Mouse (Mus musculus) G1E-ER4 (cell line): ENCODE measurements around the gene Gm20422. TPM values are rescaled to one million over a fixed set of nuclear protein-coding genes. Genes with fewer than 3 reads are reported as not detected.
A peak's percentile ranks its signal among the peaks of the same experiment; 100 is the strongest.

Source experiments
- GATA1 ChIP-seq: IDR thresholded peaks from one replicate; pipeline ENCODE4 v1.8.0; 2012; ENCODE audit warnings: low read length, inconsistent platforms
- polyA plus RNA-seq: library from polyadenylated mRNA; stranded (reverse); fragments of >175 nt; gene quantifications from 2 replicates; pipeline ENCODE4 v1.2.3, GENCODE M21; 2012

Gene Gm20422
- polyA plus RNA-seq, 1 experiment = 1.4 TPM

GRCm38 (mm10) chr8:69799946-69800345, 25.3 kb upstream of the Gm20422 start:
- no peak for TF ChIP-seq GATA1

- no peak for TF ChIP-seq GATA1
These were observed 24.6 kb upstream of the Gm20422 start for GRCm38 (mm10) chr8:69799261-69799660.

GRCm38 (mm10) chr8:69797661-69798060, 23.0 kb upstream of the Gm20422 start:
- TF ChIP-seq GATA1 = no peak

GRCm38 (mm10) chr8:69796721-69797345, 22.1 kb upstream of the Gm20422 start:
- TF ChIP-seq GATA1 = no peak

DNA sequence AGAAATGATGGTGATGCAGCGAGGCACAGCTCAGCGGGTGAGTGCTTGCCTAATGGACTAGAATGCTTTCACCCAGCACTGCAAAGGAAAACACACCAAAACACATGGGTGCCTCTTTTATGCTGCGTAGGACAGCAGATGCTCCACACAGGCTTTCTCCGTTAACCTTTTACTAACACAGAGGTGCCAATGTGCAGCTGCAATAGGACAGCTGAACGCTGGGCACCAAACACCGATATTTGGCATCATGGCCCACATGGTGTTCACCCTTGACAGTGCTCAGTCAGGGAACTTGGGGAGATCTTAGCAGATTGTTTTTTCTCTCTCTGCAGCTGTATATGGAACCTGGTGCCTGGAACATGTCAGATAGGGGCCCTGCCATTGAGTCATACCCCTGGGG, 20.2 kb upstream of the Gm20422 start:
- TF ChIP-seq GATA1 = no peak

- TF ChIP-seq GATA1 = no peak
These were observed 19.4 kb upstream of the Gm20422 start for GRCm38 (mm10) chr8:69794096-69794495.

DNA sequence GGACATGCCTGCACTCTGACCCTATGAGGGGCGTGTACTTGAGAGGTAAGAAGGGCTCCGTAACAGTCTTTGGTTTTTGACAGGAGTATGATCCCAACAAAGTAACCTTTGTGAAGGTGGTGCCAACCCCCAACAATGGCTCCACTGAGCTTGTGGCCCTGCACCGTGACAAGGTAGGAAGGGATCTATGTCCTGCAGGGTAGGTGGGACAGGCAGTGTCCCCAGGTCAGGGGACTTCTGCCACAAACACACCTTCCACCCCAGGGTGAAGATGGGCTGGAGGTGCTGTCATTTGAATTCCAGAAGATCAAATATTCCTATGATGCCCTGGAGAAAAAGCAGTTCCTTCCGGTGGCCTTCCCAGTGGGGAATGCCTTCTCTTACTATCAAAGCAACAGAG, 19.0 kb upstream of the Gm20422 start:
- no peak for TF ChIP-seq GATA1

- TF ChIP-seq GATA1 = no peak
These were observed 16.9 kb upstream of the Gm20422 start for GRCm38 (mm10) chr8:69791415-69792068.

GRCm38 (mm10) chr8:69790773-69791367, 16.2 kb upstream of the Gm20422 start, which contains the start of the genes Atp13a1 and Zfp866:
TSS of gene Atp13a1 (plus strand) at chr8:69791163.
TSS of gene Zfp866 (minus strand) at chr8:69791178.
- no peak for TF ChIP-seq GATA1

DNA sequence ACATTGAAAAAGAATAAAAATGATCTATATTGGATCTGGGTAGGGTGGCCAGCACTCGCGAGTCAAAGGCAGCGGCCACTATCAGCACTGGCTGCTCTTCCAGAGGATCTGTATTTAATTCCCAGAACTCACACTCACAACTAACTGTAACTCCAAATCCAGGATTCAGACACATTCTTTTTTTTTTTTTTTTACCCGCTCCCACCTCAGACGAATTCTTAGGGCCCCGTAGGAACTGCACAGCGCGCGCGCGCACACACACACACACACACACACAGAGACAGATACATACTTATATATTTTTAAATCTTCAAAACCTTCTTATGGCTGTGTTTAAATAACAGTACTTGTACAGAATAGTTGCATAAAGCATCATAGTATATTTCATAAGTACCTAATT, 15.7 kb upstream of the Gm20422 start:
- TF ChIP-seq GATA1 = no peak

- no peak for TF ChIP-seq GATA1
These were observed 15.0 kb upstream of the Gm20422 start for GRCm38 (mm10) chr8:69789731-69790130.

GRCm38 (mm10) chr8:69789105-69789504, 14.4 kb upstream of the Gm20422 start:
- peak; percentile 14 for TF ChIP-seq GATA1

GRCm38 (mm10) chr8:69777111-69777510, 2.4 kb upstream of the Gm20422 start:
- no peak for TF ChIP-seq GATA1

DNA sequence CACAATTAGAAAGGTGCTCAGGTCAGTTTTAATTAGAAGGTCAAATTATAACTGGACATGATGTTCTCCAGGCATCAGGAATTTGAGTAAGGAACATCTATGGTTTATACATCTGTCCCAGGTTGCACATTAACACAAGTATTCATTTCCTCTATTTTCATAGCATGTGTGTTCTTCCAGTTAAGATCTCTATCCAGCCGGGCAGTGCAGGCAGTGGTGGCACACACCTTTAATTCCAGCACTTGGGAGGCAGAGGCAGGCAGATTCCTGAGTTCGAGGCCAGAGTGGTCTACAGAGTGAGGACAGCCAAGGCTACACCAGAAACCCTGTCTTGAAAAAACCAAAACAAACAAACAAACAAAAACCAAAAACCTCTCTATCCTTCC, 456 bp upstream of the Gm20422 start:
- no peak for TF ChIP-seq GATA1

- TF ChIP-seq GATA1 = no peak
These were observed 2.6 kb downstream of the Gm20422 start for GRCm38 (mm10) chr8:69772106-69772505.

GRCm38 (mm10) chr8:69771221-69771620, 3.5 kb downstream of the Gm20422 start:
- no peak for TF ChIP-seq GATA1
